Mouse (Mus musculus): ENCODE data around the gene Ikzf4. TPM values are rescaled to one million over a fixed set of nuclear protein-coding genes. Genes with fewer than 3 reads are reported as not detected.
"Not testable (repeated sequence)": the region's sequence is repeated elsewhere in the genome, so short reads cannot be mapped to it uniquely, and the experiment has no call there.

The Ikzf4 gene
- polyA plus RNA-seq, 1 experiment, result 0.32 TPM

DNA sequence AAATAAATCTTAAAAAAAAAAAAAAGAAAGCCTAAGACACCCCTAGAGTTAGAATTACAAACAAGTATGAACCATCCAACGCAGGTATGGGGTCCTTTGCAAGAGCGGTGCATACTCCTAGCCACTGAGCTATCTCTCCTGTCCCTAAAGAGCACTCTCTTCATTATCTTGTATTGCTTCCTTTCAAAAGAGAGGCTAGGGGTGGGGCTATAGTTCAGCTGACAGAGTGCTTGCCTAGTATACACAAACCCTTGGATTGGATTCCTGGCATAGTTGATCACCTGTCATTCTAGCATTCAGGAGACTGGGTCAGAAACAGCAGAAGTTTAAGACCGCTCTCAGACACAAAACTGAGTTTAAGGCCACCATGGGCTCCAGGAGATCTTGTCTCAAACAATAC lies 9.5 kb upstream of the Ikzf4 start:
- no peaks in the 10 kb centered on the region for H3K4me1 ChIP-seq (ENCODE audit: control insufficient read depth, insufficient read depth, insufficient read length, low read length)
- H3K4me3 ChIP-seq (ENCODE audit: insufficient read depth, low read depth, low read length), result no peak overlapping the region
- no peak overlapping the region for H3K27ac ChIP-seq (replicated peaks; ENCODE audit: low read depth, low read length)

DNA sequence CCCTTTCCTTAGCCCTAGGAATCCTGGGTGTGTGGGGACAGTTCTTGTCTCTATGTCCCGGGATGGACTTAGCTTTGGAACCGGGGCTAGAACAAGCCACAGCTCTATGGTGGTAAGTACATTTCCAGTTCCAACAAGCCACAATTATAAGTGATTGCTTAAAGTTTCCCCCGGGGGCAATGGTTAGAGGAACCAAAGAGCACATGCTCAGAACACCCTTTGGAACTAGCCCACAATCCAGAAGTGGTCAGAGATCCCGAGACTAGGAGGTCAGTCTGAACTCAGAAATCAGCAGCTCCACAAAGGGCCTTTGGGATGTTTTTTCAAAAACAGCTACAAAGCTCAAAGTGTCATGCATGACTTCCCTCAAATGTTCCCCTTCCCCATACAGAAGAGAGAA lies 8.1 kb upstream of the Ikzf4 start:
- Histone ChIP-seq H3K27ac (replicated peaks; ENCODE audit: low read depth, low read length) (no peak overlapping the region), H3K4me1 (ENCODE audit: control insufficient read depth, insufficient read depth, insufficient read length, low read length) (no peaks in the 10 kb centered on the region), H3K4me3 (ENCODE audit: insufficient read depth, low read depth, low read length) (no peak overlapping the region)

DNA sequence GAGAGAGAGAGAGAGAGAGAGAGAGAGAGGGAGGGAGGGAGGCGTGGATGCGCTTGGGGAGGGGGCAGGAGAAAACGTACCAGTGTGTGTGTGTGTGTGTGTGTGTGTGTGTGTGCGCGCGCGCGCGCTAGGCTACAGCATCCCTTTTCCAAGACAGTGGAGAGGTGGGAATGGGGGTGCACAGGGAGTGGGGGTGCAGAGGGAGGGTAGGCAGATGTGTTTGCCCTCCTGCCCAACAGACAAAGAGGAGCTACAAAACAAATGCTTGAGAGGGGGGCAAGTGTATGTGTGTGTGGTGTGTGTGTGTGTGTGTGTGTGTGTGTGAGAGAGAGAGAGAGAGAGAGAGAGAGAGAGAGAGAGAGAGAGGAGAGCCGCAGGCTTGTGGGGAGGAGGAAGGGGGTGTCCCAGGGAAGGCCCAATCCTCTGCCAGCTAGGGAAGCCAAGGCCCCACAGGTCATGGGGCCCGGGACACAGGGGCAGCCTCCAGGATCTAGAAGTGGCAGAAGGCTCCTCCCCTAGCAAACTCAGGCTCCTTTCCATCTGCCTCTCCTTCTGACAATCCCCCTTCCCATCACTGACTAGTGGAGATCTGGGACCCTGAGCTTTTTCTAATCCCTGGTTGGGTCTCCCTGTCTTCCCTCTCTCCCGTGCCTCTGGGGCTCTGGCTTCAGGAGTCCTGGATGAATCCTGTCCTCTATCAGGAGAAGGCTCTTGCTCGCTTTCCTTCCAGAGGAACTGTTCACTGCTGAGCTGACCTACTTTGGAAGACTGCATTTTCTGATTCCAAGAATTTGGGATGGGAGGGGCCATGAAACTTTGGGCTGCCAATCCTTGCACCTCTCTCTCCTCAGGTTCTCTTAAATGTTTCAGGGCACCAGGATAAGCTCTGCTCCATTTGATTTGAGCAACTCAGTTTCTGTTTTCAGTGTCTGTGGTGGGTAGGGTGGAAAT lies 623 bp upstream of the Ikzf4 start:
- Histone ChIP-seq H3K4me1 (ENCODE audit: control insufficient read depth, insufficient read depth, insufficient read length, low read length) (no peaks in the 10 kb centered on the region), H3K4me3 (ENCODE audit: insufficient read depth, low read depth, low read length) (peak overlapping the region; percentile 58), H3K27ac (replicated peaks; ENCODE audit: low read depth, low read length) (peak overlapping the region; percentile 47)

DNA sequence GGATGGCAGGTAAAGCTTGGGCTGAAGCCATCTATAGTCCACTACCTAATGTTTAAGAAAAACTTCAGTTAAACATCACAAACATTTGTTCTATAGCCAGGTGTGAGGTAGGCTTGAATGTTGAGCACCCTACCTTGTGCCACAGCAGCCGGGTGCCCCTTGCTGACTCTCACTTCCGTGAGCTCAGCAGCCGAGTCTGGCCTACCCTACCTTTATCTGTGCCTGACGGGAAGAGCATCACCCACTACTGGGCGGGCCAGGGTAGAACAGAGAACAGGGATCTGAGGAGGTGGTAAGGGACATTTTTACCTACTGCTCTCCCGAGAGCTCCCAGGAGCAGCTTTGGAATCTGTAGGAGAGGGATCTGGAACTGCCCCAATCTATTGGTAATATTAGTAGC lies 3.0 kb downstream of the Ikzf4 start:
- H3K4me3 ChIP-seq (ENCODE audit: insufficient read depth, low read depth, low read length), result no peak overlapping the region
- H3K4me1 ChIP-seq (ENCODE audit: control insufficient read depth, insufficient read depth, insufficient read length, low read length), result no peaks in the 10 kb centered on the region

DNA sequence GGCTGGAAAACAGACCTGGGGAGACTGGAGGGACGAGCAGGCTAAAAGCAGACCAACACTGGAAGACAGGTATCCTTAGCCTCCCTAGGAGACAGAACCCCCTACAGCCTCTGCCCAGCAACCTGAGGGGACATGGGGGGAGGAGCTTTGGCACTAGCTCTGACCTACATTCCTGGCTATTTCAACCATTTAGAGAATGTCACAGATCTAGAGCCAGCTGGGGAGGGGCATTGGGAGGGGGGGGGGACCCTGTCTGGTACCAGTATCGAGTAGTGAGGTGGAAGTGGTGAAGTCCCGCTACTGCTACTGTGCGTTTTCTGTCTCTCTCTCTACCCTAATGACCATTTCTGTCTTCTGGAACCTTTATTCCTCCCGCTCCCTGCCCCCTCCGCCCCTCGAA lies 3.9 kb downstream of the Ikzf4 start:
- no peak overlapping the region for H3K4me3 ChIP-seq (ENCODE audit: insufficient read depth, low read depth, low read length)
- no peaks in the 10 kb centered on the region for H3K4me1 ChIP-seq (ENCODE audit: control insufficient read depth, insufficient read depth, insufficient read length, low read length)
- H3K27ac ChIP-seq (replicated peaks; ENCODE audit: low read depth, low read length), result no peak overlapping the region

More for the DNA sequence above, 3.0 kb downstream of the Ikzf4 start:
- no peak overlapping the region for H3K27ac ChIP-seq (replicated peaks; ENCODE audit: low read depth, low read length)

DNA sequence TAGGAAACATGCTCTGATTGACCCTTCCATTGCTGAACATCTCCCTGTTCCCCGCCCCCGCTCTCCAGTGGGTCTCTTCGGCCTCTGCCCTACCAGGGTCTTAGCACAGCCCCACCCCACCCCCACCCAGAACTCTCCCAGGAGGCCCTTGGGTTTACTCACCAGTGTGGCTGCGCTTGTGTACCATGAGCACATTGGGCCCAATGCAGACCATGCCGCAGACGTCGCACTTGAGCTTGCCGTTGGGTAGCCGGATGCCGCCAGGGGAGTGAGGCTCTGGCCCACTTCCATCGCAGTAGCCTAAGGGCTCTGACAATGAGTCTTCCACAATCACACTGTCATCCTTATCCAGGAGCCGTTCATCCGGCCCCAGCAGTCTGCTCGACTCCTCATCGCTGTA lies 4.9 kb downstream of the Ikzf4 start:
- Histone ChIP-seq H3K4me3 (ENCODE audit: insufficient read depth, low read depth, low read length) (no peak overlapping the region), H3K4me1 (ENCODE audit: control insufficient read depth, insufficient read depth, insufficient read length, low read length) (no peaks in the 10 kb centered on the region), H3K27ac (replicated peaks; ENCODE audit: low read depth, low read length) (no peak overlapping the region)

DNA sequence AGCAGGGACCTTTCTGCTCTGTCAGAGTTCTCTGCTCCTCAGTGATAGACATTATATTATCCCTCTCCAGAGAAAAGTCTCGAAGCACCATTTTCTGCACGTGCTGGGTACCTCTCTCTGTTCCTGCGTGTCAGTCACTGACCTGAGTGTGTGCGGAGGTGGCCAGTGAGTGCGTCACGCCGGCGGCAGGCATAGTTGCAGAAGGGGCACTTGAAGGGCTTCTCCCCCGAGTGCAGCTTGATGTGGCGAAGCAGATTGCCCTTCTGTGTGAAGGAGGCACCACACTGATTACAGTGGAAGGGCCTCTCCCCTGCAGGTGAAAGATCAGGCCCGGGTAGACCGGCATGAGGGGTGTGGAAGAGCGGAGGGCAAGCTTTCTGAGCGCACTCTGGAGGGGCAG lies 5.8 kb downstream of the Ikzf4 start:
- Histone ChIP-seq H3K4me1 (ENCODE audit: control insufficient read depth, insufficient read depth, insufficient read length, low read length) (no peaks in the 10 kb centered on the region), H3K27ac (replicated peaks; ENCODE audit: low read depth, low read length) (no peak overlapping the region), H3K4me3 (ENCODE audit: insufficient read depth, low read depth, low read length) (no peak overlapping the region)

DNA sequence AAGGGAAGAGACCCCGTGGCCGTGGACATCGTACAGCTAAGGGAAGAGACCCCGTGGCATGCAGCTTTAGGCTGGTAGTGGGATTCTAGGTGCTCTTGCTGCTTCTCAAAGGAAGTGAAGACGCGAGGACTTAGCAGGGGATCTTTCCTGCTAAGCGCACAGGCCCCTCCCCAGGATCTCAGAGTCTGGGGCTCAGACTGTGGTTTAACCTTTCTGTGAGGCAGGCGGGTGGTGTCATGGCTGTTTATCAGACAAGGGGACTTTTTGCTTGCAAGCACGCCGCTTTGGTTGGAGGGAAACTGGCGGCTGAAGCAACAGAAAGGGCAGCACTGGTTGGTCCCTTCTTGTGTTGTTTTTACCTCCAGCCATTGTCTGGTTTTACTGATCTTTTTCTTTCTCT lies 8.8 kb downstream of the Ikzf4 start:
- H3K4me3 ChIP-seq (ENCODE audit: insufficient read depth, low read depth, low read length), result no peak overlapping the region
- H3K4me1 ChIP-seq (ENCODE audit: control insufficient read depth, insufficient read depth, insufficient read length, low read length), result no peaks in the 10 kb centered on the region
- H3K27ac ChIP-seq (replicated peaks; ENCODE audit: low read depth, low read length), result no peak overlapping the region

DNA sequence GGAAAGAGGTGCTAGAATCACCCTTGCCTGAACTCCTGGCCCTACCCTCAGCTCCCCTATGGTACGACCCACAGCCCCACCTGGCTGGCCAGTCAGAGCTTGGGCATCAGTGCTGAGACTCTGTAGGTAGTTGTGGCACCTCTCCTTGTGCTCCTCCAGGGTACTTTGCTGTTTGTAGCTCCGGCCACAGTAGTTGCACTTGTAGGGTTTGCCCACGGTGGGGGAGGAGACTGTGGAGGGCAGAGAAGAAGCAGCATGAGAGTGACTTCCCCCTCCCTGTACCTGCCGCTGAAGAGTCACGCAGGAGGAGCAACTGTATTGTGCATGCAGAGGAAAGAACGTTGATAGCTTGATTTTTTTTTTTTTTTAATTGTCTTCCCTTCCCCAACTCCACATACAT lies 9.2 kb downstream of the Ikzf4 start:
- H3K4me1 ChIP-seq (ENCODE audit: control insufficient read depth, insufficient read depth, insufficient read length, low read length), result no peaks in the 10 kb centered on the region
- no peak overlapping the region for H3K4me3 ChIP-seq (ENCODE audit: insufficient read depth, low read depth, low read length)
- H3K27ac ChIP-seq (replicated peaks; ENCODE audit: low read depth, low read length), result no peak overlapping the region

DNA sequence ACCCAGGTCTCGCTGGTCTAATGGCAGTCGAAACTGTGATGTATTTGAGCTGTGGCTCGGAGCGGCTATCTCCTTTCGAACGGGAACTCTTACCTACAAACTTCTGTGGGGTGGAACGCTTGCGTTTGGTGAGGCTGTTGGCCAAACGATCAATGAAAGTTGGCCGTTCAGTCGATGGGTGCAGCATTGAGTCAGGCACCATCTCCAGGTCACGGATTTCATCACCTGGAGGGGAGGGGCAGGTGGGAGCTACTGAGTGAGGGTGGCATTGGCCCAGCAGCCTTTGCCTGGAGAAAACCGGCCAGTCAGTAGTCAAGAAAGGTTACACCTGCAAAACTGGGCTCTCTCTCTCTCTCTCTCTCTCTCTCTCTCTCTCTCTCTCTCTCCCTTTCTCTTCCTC lies 10.1 kb downstream of the Ikzf4 start:
- Histone ChIP-seq H3K27ac (replicated peaks; ENCODE audit: low read depth, low read length) (no peak overlapping the region), H3K4me3 (ENCODE audit: insufficient read depth, low read depth, low read length) (no peak overlapping the region), H3K4me1 (ENCODE audit: control insufficient read depth, insufficient read depth, insufficient read length, low read length) (no peaks in the 10 kb centered on the region)

DNA sequence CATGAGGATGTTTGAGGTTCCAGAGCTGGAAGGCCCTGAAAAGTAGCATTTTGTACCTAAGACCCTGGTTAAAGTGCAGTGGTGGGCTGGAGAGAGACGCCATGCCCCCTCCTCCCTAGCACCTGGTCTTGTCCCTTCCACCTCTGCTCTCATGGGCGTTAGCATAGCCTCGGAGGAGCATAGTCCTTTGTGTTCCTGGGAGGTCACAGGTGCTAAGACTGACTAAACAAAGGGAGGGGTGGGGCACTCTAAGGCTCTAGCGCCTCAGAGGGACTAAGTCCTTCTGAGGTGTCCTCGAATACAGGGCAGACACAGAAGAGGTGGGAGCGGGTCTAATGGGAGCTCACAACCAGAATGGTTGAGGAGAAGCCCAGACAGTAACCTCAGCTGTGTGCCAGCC lies 14.2 kb downstream of the Ikzf4 start:
- no peak overlapping the region for H3K4me3 ChIP-seq (ENCODE audit: insufficient read depth, low read depth, low read length)
- no peak overlapping the region for H3K27ac ChIP-seq (replicated peaks; ENCODE audit: low read depth, low read length)
- H3K4me1 ChIP-seq (ENCODE audit: control insufficient read depth, insufficient read depth, insufficient read length, low read length), result no peaks in the 10 kb centered on the region

DNA sequence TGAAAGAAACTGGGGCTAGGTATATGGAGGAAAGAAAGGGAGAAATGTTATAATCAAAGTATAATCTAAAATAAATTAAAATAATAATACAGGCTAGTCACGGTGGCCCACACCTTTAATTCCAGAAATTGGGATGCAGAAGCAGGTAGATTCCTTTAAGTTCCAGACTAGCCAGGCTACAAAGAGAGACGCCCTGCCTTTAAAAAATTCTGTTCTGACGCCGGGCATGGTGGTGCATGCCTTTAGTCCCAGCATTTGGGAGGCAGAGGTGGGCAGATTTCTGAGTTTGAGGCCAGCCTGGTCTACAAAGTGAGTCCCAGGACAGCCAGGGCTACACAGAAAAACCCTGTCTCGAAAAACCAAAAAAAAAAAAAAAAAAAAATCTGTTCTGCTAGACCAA lies 15.5 kb downstream of the Ikzf4 start:
- H3K4me3 ChIP-seq (ENCODE audit: insufficient read depth, low read depth, low read length); H3K27ac ChIP-seq (replicated peaks; ENCODE audit: low read depth, low read length); H3K4me1 ChIP-seq (ENCODE audit: control insufficient read depth, insufficient read depth, insufficient read length, low read length): not testable (repeated sequence)

DNA sequence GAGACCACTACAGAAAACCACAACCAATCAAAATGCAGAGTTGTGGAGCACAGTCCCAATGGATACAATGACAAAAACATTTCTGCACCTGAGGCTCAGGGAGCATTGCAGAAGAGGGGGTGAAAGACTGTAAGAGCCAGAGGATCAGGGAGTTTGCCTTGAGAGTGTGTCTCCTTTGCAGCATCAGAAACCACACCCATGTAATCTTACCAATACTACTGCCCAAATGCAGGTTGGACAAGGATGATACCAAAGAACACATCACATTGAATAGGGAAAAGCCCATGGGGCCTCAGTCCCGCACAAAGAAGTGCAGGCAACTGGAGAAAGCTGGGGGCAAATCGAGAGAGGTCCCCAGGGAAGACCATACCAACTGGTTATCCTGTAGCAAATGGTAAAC lies 16.0 kb downstream of the Ikzf4 start:
- H3K27ac ChIP-seq (replicated peaks; ENCODE audit: low read depth, low read length), result no peak overlapping the region
- peaks cover 4% of the 10 kb centered on the region for H3K4me1 ChIP-seq (ENCODE audit: control insufficient read depth, insufficient read depth, insufficient read length, low read length)
- H3K4me3 ChIP-seq (ENCODE audit: insufficient read depth, low read depth, low read length), result no peak overlapping the region

DNA sequence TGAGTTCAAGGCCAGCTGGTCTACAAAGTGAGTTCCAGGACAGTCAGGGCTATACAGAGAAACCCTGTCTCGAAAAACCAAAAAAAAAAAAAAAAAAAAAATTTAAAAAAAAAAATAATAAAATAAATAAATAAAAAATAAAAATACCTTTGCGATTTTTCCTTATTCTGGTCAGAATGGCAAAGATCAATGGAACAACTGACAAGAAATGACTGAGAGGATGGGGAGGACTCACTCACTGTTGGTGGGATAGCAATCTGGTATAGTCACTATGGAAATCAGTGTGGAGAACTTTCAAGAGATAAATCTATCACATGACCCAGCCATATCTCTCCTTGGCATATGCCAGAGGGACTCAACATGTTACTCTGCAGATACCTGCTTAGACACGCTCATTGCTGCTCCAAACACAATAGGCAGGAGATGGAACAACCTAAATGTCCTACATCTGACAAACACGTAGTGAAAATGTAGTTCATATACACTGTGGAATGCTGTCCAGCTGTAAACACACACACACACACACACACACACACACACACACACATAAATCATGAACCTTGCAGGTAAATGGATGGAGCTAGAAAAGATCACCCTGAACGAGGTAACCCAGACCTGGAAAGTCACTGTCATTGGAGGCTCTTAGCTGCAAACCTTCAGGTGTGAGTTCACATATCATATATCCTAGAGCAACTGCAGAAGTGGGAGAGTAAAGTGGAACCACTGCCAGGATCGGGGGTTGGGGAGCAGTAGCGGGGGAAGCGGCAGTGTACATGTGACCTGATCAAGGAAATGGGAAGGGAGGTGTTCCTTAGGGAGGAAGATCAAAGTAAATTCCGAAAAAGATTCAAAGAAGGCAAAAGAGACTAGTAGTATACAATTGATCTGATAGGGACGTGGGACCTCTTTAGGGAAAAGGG lies 18.1 kb downstream of the Ikzf4 start:
- no peak overlapping the region for H3K4me3 ChIP-seq (ENCODE audit: insufficient read depth, low read depth, low read length)
- H3K27ac ChIP-seq (replicated peaks; ENCODE audit: low read depth, low read length), result no peak overlapping the region
- peaks cover 4% of the 10 kb centered on the region for H3K4me1 ChIP-seq (ENCODE audit: control insufficient read depth, insufficient read depth, insufficient read length, low read length)

Measured in brown adipose tissue, adult 24 weeks (tissue).